In genomic region chr4:62582365-62583264, GRCm38 (mm10) we compare ENCODE assay signal across 8 mouse cellular contexts. TPM values are rescaled to one million over a fixed set of nuclear protein-coding genes. Genes with fewer than 3 reads are reported as not detected.
DNase-seq lines count a peak whose midpoint lies in the region; ATAC-seq lines count a peak whose summit lies in the region.

No protein-coding gene starts in this region.

- peak overlapping the region; percentile 68 for H3K4me2 ChIP-seq in heart, embryonic 16.5 days (ENCODE audit: low read depth, low read length)
- peak overlapping the region; percentile 66 for H3K4me2 ChIP-seq in lung, embryonic 15.5 days

- H3K4me3 ChIP-seq in heart, embryonic 16.5 days (ENCODE audit: low read length), result peak overlapping the region; percentile 47
- peak overlapping the region; percentile 40 for H3K4me3 ChIP-seq in lung, embryonic 15.5 days

- H3K9ac ChIP-seq in heart, embryonic 16.5 days (ENCODE audit: low read length), result peak overlapping the region; percentile 67
- H3K9ac ChIP-seq in lung, embryonic 15.5 days, result peak overlapping the region; percentile 23; the same call in 1 of the 2 replicates

- peaks cover 11% of the 10 kb centered on the region for H3K4me1 ChIP-seq in heart, embryonic 16.5 days (ENCODE audit: control insufficient read depth, insufficient read depth, low read length)
- H3K4me1 ChIP-seq in lung, embryonic 15.5 days, result peaks cover 16% of the 10 kb centered on the region

- peak; percentile 20 to 33 for DNase-seq in spleen, postnatal 36 days (ENCODE audit: low spot score in 2 of 2)
- DNase-seq in spleen, adult 12 weeks (ENCODE audit: low spot score), result no peak
- DNase-seq in cerebellum, postnatal 14 days, result peak; percentile 97 to 98
- DNase-seq in layer of hippocampus, adult 9-10 months (ENCODE audit: low spot score), result peak; percentile 53
- peak; percentile 88 to 90 for DNase-seq in right cerebral cortex, postnatal 10 days (ENCODE audit: low spot score in 2 of 2)
- DNase-seq in urinary bladder, postnatal 36 days (ENCODE audit: low spot score in 2 of 2), result no peak

- H3K27me3 ChIP-seq in heart, embryonic 16.5 days (ENCODE audit: control insufficient read depth, insufficient read depth, low read length), result peaks cover 53% of the 10 kb centered on the region
- H3K27me3 ChIP-seq in lung, embryonic 15.5 days, result peaks cover 33% of the 10 kb centered on the region

- H3K27ac ChIP-seq in heart, embryonic 16.5 days (ENCODE audit: low read length), result no peak overlapping the region
- H3K27ac ChIP-seq in lung, embryonic 15.5 days, result peak overlapping the region; percentile 56

- WGBS in heart, embryonic 16.5 days, result 22% methylated on average over 18 of the region's 18 CpGs
- 15% methylated on average over 18 of the region's 18 CpGs for WGBS in lung, embryonic 15.5 days

- no peaks in the 10 kb centered on the region for H3K9me3 ChIP-seq in heart, embryonic 16.5 days (replicated peaks; ENCODE audit: control insufficient read depth, low read length)
- H3K9me3 ChIP-seq in lung, embryonic 15.5 days, result no peaks in the 10 kb centered on the region

- no peaks in the 10 kb centered on the region for H3K36me3 ChIP-seq in heart, embryonic 16.5 days (ENCODE audit: control insufficient read depth, insufficient read depth)
- H3K36me3 ChIP-seq in lung, embryonic 15.5 days, result no peaks in the 10 kb centered on the region

- no peak for ATAC-seq in heart, embryonic 16.5 days (replicated peaks; ENCODE audit: extremely low read depth, insufficient read depth, low FRiP score)
- ATAC-seq in lung, embryonic 15.5 days (ENCODE audit: borderline replicate concordance, extremely low read depth, low FRiP score, low TSS enrichment), result peak; percentile 68

RNA-seq across cellular contexts. Expression of gene Rgs3, which starts 23.0 kb away (rescaled TPM):
- 62.8 and 63.1 TPM in 2 replicates for polyA plus RNA-seq in heart, embryonic 16.5 days (2015; fragmentation: Nextera tagmentation; extraction: Ambion mirVana)
- polyA plus RNA-seq in lung, embryonic 15.5 days (2015; fragmentation: Nextera tagmentation; extraction: Ambion mirVana), result 52.8 and 53.5 TPM in 2 replicates

RNA-seq across cellular contexts. Expression of gene 4933430I17Rik, which starts 57.4 kb away (rescaled TPM):
- 0.32 and 0.41 TPM in 2 replicates for polyA plus RNA-seq in heart, embryonic 16.5 days (2015; fragmentation: Nextera tagmentation; extraction: Ambion mirVana)
- polyA plus RNA-seq in lung, embryonic 15.5 days (2015; fragmentation: Nextera tagmentation; extraction: Ambion mirVana), result 0.47 and 0.72 TPM in 2 replicates

RNA-seq across cellular contexts. Expression of gene Pole3, which starts 57.7 kb away (rescaled TPM):
- polyA plus RNA-seq in heart, embryonic 16.5 days (2015; fragmentation: Nextera tagmentation; extraction: Ambion mirVana), result 47.8 and 51.4 TPM in 2 replicates
- polyA plus RNA-seq in lung, embryonic 15.5 days (2015; fragmentation: Nextera tagmentation; extraction: Ambion mirVana), result 89.5 and 90.2 TPM in 2 replicates

Comparison
In these comparisons a context has a peak if more than half of its experiments do, and no peak if none do; other contexts are left out.
1. DNase-seq: peak in spleen, postnatal 36 days (2 of 2), cerebellum, postnatal 14 days (2 of 2), layer of hippocampus, adult 9-10 months (single experiment) and right cerebral cortex, postnatal 10 days (2 of 2); none in spleen, adult 12 weeks (single experiment) and urinary bladder, postnatal 36 days (0 of 2).